Mouse (Mus musculus) leukemia stem cell, adult 10-12 weeks (primary cell): ENCODE measurements around the gene Gm10220. TPM values are rescaled to one million over a fixed set of nuclear protein-coding genes. Genes with fewer than 3 reads are reported as not detected.

Experiments
- polyA plus RNA-seq: library from polyadenylated mRNA; stranded (reverse); fragments of >175 nt; gene quantifications from 2 replicates; pipeline ENCODE4 v1.2.3, GENCODE M21; 2012; ENCODE audit warnings: low replicate concordance

The Gm10220 gene
- not detected in 2 replicates for polyA plus RNA-seq

GRCm38 (mm10) chr5:26121321-26121720 lies at the start of gene Gm10220:
Gene Gm10220, minus strand, starts transcription at chr5:26121421.

GRCm38 (mm10) chr5:26105262-26105661 lies 16.0 kb downstream of the Gm10220 start, which contains the start of gene 5031410I06Rik:
Gene 5031410I06Rik, minus strand, starts transcription at chr5:26105362.

DNA sequence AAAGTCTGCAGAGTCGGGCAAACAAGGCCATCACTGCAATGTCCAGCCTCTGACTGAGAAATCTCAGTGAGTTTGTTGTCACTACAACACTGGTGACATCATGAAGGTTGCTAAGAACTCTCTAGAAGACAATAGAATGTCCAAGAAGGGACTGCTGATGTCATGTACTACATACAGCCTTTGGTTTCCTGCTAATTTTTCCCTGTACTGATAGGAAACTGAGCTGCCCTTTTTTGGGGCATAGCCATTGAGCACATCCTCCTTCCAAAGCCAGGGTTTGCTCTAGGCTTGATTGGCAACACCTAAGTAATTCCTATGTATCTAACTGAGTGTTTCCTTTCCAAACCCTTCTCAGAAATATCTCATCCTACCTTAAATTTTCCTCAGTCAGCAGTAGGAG lies 32.0 kb downstream of the Gm10220 start, which contains the start of gene Gm10471:
TSS of gene Gm10471 (minus strand) at position 101 of the 400 bp plus-strand sequence.

Other genes with a start within 250 kb of the Gm10220 start
- not detected in 2 replicates for gene Gm21663, start 179.0 kb downstream of the Gm10220 start, polyA plus RNA-seq
- gene Gm21671, start 167.0 kb downstream of the Gm10220 start, polyA plus RNA-seq, result not detected in 2 replicates
- gene Gm21680, start 148.8 kb downstream of the Gm10220 start, polyA plus RNA-seq, result not detected in 2 replicates
- gene Gm21698, start 132.8 kb downstream of the Gm10220 start, polyA plus RNA-seq, result 0.07 TPM in 1 of 2 replicates, not detected in the other
- not detected in 2 replicates for gene Gm1979, start 116.6 kb downstream of the Gm10220 start, polyA plus RNA-seq
- gene Gm5862, start 98.5 kb downstream of the Gm10220 start, polyA plus RNA-seq, result 0.17 TPM in 1 of 2 replicates, not detected in the other
- gene Speer4a, start 81.9 kb downstream of the Gm10220 start, polyA plus RNA-seq, result not detected in 2 replicates
- not detected in 2 replicates for gene Gm7347, start 62.8 kb downstream of the Gm10220 start, polyA plus RNA-seq
- not detected in 2 replicates for gene Gm10471, start 32.1 kb downstream of the Gm10220 start, polyA plus RNA-seq
- gene 5031410I06Rik, start 16.1 kb downstream of the Gm10220 start, polyA plus RNA-seq, result not detected in 2 replicates
- not detected in 2 replicates for gene Gm7361, start 136.3 kb upstream of the Gm10220 start, polyA plus RNA-seq